Mouse (Mus musculus): ENCODE measurements around the gene Cacna1a.

Gene Cacna1a

DNA sequence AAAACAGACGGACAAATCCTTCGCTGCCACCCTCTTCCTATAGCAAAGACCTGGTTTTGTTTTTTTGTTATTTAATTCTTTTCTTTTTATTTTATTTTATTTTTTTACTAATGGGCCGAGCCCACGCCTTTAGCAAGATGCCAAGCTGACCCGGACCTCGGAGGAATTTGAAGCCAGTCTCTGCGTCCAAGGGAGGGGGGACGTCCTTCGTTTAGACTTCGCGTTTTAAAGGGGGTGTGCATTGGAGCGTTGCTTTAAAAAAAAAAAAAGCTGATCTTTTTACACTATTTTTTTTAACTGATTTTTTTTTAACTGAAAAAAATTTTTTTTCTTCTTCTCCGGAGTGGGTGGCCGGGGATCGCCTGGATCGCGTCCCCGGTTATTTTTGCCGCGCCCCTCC, 26.7 kb downstream of the Cacna1a start:
- DNase-seq, result no peak

DNA sequence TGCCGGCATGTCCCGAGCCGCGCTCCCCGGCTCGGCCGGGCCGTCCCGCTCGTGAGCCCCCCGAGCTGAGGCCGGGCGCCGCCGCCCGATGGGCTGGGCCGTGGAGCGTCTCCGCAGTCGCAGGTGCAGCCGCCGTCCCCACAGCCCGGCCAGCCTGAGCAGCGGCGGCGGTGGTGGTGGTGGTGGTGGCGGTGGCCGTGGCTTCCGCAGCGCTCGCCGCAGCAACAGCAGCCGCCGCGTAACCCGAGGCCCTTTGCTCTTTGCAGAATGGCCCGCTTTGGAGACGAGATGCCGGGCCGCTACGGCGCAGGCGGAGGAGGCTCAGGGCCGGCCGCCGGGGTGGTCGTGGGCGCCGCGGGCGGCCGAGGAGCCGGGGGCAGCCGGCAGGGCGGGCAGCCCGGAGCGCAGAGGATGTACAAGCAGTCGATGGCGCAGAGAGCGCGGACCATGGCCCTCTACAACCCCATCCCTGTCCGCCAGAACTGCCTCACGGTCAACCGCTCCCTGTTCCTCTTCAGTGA, 27.2 kb downstream of the Cacna1a start:
- DNase-seq, result peak; percentile 4 to 42

DNA sequence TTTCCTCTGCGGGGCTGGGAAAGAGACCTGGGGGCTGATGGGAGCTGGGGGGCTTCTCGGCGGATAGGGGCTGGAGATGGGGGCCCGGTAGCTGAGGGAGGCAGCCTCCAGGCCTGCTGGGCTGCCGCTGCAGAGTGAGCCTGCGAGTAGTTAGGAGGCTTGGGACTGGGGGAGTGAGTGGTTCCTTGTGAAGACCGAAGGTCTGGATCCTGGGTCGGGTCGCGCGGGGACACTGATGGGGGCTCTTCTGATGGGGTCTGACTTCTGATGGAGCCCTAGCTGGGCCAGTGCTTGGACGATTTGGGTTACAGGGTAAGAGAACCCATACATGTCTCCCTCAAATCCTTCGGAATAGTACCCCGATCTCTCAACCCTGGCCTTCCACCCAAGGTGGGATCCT, 27.8 kb downstream of the Cacna1a start:
- DNase-seq, result no peak

DNA sequence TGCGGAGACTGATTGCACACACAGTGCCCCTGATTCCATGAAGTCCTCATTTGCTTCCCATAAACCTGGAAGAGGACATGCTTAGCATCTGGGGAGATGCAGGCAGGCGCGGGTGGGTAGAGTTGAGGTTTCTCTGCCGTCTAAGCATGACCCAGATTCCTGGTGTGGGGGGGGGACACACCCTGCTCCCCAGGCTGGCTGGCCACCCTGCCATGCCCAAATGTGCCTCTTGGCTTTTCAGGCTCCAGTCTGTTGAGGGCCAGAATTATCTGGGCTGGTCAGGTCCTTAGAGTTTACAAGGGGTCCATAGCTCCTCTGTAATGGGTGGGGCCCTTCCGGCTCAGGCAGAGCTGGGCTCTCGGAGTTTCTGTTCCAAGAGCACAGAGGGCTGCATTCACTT, 28.7 kb downstream of the Cacna1a start:
- DNase-seq, result no peak

DNA sequence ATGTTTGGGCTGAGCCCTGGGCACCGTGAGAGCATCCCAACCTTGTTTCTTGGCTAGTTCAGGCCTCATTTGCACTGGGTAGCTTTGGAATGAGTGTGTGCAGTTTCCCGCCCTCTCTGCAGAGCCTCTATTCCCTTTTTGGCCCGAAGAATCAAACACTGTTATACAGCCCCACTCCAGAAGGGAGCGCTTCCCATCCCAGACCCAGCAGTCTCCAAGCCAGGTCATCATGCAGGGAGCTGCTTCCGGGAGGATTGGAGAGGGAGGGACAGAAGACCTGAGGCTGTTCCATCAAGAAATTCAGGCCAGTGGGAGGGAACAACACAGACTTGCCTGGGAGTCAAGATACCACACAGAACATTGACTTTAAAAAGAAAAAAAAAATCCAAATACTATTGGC, 29.6 kb downstream of the Cacna1a start:
- no peak for DNase-seq

DNA sequence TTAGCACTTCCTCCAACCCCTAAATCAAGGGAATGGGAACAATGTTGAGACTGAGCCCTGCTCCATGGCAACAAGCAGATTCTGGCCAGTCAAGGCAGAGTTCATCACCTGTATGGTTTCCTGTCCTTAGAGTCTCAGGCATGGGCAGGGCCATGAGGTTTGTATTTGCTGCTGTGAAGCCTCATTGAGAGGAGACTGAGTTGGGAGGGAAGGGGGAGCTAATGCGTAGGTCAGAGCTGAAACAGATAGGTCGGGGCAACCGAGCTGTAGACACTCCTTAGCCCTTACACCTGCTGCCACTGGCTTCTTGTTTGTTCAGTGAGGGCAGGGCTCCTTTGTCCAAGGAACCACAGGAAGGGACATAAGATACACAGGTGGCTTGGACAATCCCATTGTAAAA, 36.2 kb downstream of the Cacna1a start:
- DNase-seq, result no peak

DNA sequence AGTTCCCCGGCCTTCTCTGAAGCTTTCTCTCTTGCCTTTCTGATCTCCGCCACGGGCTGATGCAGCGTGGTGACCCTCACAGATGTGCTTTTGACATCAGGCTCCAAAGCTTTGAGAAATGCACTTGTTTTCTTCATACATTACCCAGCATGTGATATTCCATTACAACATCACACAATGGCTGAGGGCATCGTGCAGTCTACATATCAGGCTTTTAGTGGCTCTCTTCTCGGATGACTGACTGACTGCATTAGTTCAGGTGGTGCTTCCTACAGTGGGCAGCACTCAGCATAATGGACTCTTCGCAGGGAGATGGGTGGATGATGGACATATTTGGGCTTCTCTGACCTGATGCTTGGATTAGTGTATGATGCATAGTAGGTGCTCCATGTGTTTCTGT, 37.8 kb downstream of the Cacna1a start:
- no peak for DNase-seq

DNA sequence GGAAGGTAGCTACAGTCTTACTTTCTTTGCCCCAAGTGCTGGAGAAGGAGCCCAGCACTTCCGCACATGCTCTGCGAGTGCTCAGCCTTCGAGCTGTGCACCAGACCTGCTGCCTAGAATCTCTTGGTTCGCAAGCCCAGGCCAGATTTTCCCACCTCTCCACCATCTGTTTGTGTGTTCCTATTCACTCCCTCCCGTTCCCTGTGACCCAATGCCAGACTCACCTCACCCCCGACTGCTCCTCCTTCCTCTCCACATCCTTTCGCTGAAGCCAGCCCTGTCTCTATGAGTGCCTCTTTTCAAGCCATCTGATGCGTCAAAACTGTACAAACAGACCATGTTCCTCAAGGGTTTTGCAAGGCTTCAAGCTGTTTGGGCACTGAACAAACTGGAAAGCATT, 38.3 kb downstream of the Cacna1a start:
- DNase-seq, result no peak

DNA sequence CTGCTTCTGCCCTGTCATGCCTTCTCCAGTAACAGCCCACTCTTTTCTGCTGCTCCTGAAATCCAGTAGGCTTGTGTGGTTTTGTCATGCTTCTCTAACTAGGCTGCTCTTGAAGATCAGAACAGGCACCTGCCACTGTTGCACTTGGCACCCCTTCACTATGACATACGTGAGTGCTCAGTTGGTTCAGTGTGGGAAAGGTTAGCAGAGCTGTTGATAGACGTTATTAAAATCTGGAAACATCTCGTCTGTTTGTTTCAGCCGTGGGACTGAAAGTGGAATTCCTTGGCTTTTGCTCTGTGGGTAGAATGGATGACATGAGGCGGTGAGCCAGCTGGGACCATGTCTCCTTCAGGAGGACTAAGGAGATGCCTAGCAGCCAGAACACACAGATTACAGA, 39.8 kb downstream of the Cacna1a start:
- no peak for DNase-seq

DNA sequence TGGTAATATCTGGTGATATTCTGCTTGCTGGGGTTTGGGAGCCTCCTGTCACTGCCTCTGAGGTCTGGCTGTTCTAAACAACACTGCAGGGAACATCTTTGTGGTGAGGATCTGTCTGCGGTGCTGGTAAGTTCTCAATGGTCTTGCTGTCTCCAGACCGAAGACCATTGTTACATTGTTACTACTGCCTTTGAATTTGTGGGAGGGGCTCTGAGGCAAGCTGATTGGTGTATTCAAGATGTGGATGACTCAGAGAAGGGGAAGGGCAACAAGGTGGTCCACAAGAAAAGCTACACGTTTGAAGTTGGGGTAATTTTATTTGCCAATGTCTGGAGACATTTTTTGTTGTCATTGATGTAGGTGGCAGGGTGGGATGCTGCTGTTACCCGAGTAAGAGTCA, 40.8 kb downstream of the Cacna1a start:
- no peak for DNase-seq

DNA sequence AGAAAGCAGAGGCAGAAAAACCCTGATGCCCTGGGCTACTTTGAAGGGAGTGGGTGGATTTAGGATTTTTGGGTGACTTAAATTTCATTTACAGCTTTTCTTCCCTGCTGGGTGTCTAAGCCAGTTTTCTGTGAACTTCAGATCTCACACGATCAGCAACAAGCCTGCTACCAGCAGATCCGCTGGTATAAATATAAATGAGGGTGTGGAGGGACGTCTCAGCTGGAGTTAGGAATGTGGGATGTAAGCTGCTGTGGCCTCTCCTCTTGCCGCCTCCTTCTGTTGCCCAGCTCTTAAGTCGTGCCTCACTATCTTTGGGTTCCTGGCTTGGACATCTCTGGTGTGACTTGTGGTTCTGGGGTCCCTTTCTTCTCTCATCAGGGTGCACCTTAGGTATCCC, 41.3 kb downstream of the Cacna1a start:
- no peak for DNase-seq

DNA sequence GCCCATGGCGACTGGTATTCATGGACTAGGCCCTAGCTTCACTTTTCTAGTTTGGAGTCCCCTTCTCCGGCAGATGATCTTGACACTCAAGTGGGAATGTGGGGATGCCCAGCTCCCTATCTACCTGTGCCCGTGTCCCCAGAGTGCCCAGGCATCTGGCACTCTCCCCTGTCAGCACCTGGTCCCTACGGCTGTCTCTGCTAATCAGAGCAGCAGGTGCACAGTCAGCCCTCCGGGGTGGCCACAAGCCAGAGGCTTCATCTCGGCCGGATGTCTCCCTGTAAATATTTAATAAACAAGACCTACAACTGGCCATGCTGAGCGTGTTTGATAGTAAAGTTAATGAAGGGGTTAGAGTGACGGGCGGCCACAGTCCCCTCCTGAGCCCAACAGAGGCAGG, 47.1 kb downstream of the Cacna1a start:
- DNase-seq, result no peak

DNA sequence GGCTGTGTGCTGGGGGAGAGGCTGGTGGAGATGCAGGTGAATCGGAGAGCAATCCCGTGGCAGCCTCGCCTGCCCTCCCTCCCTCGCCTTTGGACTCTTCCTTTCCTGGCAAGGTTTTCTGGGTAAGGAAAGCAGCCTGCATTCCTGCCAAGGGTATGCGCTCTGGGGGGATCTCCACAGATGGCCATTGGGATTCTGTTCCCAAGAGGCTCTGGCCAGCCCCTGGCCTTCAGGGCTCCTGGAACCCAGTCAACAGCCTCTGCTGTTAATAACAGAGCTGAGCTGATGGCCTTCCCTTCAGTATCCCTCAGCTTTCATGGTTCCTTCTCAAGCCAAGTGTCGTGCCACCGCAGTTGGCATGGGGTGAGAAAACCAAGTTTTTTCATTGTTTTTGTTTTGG, 51.6 kb downstream of the Cacna1a start:
- DNase-seq, result no peak

DNA sequence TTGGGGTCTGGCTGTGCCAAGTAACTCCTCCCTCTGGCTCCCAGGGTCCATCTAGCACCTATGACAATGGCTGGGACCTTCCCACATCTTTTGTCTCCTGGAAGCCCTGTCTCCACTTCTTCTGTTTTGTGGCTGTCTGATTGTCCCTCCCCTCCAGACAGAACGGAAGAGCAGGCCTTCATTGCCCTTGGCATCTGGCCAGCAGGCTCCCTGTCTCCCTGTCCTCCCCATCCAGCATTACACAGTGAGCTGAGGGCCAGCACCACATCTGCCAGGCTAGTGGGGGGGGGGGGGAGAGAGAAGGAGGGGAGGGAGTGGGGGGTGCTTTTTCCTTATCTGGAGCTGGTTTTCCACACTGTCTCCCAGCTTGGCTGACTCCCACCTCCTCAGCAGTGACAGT, 53.8 kb downstream of the Cacna1a start:
- peak in 1 of 2 experiments; percentile 20 for DNase-seq

DNA sequence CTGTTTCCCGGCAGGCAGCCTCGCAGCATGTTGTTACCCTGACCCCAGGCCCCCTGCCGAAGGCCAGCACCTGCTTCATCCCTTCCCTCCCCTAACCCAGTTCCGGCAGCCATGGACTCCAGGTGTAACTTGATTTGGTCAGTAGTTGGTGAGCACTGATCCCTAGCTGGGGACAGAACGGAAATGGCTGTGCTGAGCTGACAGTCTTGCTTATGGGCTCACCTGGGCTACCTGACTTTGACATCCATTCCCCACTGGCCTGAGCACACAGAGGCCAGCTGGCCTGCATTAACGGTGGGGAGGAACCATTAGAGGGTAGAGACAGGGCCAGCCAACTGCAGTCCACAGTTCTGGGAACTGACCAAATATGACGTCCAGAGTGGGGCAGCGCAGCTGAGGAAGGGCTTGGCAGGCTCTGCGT, 58.3 kb downstream of the Cacna1a start:
- no peak for DNase-seq

DNA sequence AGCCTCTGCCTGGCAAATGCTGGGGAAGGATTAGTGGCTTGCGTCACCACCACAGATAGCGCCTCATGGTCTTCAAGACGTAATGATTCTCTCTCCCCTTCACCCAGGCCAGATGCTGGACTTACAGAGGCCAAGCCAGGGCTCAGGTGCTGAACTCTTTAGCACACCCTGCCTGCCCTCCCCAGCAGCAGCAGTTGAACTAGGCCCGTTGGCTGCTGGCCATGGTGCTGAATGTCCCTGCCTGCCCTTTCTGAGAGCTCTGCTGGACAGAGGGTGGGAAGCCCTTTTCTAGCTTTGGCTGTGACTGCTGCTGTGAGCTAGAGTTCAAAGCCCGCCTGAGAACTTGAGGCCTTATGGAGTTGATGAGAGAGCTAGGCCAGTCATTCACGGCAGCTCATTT, 66.3 kb downstream of the Cacna1a start:
- peak; percentile 42 to 87 for DNase-seq

DNA sequence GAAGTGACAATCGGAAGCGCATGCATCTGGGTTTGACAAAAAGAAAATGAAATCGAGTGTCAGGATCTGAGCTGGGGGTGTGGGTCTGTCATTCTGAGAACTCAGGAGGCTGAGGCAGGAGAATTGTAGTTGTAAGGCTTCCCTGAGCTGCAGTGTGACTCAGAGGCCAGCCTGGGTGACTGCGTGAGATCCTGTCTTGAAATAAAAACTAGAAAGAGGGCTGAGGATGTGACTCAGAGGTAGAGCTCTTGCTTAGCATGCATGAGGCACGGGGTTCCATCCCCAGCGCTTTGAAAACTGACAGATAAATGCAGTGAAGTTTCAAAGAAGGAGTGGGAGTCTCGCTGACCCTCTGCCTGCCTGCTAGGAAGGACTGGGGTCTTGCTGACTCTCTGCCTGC, 70.6 kb downstream of the Cacna1a start:
- DNase-seq, result no peak

DNA sequence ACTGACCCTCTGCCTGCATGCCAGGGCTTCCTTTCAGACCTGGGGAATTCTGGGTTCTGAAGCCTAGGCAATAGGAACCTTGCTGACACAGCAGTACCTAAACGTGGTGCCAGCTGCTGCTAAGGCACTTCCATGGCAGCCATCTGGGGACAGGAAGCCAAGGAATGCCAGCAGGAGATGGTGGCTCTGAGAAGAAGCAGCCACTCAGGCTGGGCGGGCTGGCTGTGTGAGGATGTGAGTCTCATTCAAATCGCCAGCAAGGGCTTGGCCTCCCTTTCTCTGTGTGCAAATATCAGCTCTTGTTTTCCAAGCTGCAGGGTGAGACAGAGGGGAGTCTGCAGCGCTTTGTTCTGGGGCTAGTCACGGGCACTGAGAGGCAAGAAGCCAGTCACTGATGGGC, 71.0 kb downstream of the Cacna1a start:
- no peak for DNase-seq

DNA sequence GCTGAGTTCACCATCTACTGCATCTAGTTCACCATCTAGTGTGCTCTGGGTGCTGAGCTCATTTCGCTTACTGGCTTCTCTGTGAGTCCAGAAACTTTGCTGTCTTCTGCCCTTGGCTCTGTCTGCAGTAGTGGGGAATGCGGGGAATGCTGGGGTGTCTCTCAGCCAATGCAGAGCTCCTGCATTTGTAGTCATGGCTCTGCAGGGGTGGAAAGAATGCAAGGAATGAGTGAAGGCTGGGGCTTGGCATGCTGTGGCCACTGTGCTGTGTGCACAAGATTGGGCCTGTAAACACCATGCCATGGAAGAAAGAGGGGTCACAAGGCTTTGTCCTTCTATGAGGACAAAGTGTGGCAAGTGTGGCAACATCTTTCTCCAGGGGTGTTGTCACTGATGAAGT, 72.5 kb downstream of the Cacna1a start:
- no peak for DNase-seq

DNA sequence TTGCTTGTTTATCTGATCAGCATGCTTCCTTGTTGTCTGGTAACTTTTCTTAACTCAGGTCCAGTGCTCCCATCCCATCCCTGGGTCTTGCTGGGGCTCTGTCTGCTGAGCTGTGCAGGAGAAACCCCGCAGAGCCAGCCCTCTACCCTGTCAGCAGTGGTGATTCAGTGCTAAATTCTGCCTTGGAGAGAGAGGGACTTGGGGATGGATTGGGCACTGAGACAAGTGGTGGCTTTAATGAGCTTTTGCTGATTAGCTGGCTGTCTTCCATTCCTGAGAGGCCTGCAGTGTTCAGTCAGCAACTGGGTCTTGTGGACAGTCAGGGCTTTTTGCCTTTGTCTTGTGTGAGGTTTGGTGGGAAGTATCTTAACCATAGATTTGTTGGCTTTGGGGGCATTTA, 78.7 kb downstream of the Cacna1a start:
- DNase-seq, result no peak

DNA sequence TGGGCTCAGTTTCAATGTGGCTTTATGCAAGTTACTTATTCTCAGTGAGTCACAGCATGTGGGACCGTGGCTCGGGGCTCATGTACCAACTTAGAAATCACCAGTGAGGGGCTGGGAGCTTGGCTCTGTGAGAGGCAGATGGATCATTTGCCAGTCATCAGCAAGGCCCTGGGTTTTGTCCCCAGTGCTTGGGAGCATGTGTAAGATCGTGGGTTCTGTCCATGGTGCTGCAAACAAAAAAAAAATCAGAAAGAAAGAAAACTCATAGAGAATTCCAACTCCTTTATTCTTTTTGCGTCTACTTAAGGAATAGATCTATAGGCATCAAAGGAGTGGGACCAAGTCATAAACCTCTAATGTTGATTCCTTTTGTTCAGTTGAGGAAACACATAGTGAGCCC, 80.8 kb downstream of the Cacna1a start:
- no peak for DNase-seq

DNA sequence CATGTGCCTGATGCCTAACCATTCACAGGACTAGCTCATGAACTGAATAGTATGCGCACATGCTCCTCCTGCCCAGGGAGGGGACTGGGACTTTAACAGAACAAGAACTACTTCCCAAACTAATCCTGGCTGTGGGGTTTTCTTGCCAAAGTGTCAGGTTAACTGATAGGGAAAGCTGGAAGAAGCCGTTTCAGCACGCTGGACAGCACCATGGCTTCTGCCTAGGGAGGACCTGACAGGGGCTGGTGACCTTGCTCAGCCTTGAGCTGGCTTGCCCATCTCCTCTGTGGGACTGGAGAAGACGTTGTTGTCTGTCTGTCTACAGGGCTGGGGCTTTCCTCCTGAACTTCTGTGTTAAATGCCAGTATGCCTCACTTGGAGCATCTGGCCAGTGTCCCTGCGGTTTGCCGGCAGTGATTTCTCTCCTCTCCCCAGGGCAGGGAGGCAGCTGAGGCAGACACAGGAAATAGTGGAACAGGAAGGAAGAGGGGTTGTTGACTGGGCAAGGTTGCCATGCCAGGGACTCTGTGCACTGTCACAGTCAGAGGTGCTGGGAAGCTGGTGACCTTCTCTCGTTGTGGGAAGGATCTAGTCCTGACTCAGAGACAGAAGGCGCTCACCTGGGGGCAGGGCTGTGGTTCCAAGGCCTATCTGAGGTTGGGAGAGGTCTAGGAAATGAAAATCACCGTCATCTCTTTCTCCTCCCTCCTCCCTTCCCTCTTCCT, 83.2 kb downstream of the Cacna1a start:
- DNase-seq, result peak; percentile 8 to 77

DNA sequence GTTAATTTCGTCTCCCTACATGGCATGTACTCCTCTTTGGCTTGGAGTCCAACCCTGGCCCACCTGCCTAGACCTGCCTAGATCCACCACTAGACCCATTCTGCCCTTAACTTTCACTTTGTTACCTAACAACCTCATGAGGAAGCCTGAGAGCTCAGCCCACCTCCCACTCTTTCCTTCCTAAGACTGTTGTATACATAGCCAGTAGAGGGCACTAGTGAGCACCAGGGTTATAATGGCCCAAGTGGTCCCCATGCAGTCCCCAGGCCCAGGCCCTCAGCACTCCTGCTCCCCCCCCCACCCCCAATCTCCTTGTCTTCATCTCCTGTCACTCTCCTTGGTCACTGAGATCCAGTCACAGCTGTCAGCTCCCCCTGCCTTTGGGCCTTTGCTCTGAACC, 86.2 kb downstream of the Cacna1a start:
- DNase-seq, result no peak

DNA sequence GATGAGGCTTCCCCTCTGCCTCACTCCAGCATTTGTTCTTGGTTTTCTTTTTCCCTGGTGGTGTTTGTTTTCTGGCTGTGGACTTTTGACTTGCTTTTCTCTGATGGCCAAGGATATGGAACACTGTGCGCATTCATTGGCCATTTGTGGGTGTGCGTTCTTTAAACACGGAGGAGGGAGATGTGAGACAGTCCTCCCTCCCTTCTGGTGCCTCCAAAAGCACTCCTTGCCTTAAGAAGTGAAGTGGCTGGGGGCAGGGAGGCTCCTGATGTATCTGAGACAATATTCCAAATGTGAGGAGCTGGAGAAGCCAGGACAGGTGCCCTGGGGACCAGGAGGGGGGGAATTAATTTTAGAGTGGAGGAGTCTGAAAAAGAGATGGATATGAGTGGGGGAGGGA, 89.1 kb downstream of the Cacna1a start:
- DNase-seq, result no peak

DNA sequence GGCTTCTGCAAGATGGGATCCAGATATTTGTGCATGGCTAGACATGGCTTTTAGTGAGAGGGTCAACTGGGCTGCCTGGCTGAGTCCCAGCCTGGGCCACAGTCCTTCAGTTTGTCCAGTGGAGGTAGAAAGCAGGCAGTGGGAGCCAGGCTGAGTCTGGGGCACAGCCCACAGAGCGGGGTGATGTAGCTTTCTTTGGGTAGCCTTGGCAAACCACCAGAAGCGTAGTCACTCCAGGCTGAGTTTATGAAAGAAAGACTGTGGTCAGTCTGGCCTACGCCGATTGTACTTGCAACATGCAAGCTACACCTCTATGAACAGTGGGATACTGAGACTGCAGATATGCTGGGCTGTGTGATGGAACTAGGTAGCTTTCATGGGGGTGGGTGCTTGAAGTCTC, 94.8 kb downstream of the Cacna1a start:
- DNase-seq, result no peak
